In the genomic region with DNA sequence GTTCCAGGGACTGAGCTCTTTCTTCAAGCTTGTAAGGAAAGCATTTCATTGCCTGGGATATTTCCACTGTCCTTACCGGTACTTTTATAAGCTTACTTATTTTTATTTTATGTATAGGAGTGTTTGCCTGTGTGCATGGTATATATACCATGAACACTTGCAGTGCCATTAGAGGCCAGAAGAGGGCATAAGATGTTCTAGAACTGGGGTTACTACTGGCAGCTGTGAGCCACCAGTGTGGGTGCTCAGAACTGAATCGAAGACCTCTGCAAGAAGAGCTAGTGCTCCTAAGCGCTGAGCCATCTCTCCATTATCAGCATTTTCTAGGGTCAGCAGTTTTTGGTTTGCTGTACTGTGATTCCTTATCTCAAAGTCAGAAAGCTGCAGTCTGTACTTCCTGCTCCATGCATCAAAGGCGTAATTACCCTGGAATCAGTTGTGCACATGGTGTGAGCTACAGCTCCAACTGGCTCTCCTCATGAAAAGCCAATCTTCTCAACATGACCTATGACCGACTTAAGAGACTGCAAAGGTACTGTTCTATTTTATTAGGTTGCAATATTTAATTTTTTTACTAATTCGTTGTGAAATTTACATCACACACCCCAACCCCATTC, we compare ENCODE assay signal across 28 mouse cellular contexts.
A peak's percentile ranks its signal among the peaks of the same experiment; 100 is the strongest.
DNase-seq lines count a peak whose midpoint lies in the region; ATAC-seq and TF ChIP-seq lines count a peak whose summit lies in the region.
"Had no signal": no experiment of that assay in that cellular context is flagged by ENCODE, and none has a peak within 500 bp of the region (broad histone marks: within the 10 kb centered on the region; RNA-seq: fewer than 3 reads in every experiment).

No protein-coding gene starts in this region.

- H3K4me3 ChIP-seq in E14TG2a.4 (replicated peaks; ENCODE audit: low read length) (no peak overlapping the region), ES-E14 (ENCODE audit: insufficient read depth in 1 of 2, low read depth in 1 of 2, low read length in 2 of 2, poor library complexity in 1 of 2, severe bottlenecking in 1 of 2) (no peak overlapping the region)
- no peak overlapping the region for H3K4me3 ChIP-seq in small intestine, adult 2 months (ENCODE audit: low read depth, low read length)
- H3K4me3 ChIP-seq: embryonic facial prominence, embryonic 13.5 days; forebrain, embryonic 10.5 days; forebrain, embryonic 15.5 days; heart, embryonic 13.5 days; hindbrain, embryonic 10.5 days; hindbrain, embryonic 15.5 days; limb, embryonic 13.5 days; lung, embryonic 15.5 days; megakaryocyte, embryonic 14.5 days had no signal

- H3K27ac ChIP-seq in ES-E14 (ENCODE audit: insufficient read depth, low read depth, low read length, poor library complexity, severe bottlenecking) = no peak overlapping the region
- no peak overlapping the region for H3K27ac ChIP-seq in small intestine, adult 2 months (ENCODE audit: insufficient read depth, low read depth, low read length)
- H3K27ac ChIP-seq: embryonic facial prominence, embryonic 13.5 days; forebrain, embryonic 10.5 days; forebrain, embryonic 15.5 days; heart, embryonic 13.5 days; hindbrain, embryonic 10.5 days; hindbrain, embryonic 15.5 days; limb, embryonic 13.5 days; lung, embryonic 15.5 days had no signal

- in situ Hi-C loops in ES-E14 (cut with MboI; ENCODE audit: low sequenced_read_pairs in 2 of 2, unreplicated experiment in 2 of 2) = no loop called here

- peak; percentile 12 for DNase-seq in ES-E14 (ENCODE audit: low read depth, low spot score)
- no peak for DNase-seq in brain, embryonic 14.5 days (ENCODE audit: low read depth)
- no peak for DNase-seq in thymus, postnatal 4 days
- DNase-seq: adrenal gland, postnatal 14 days; cerebellum, adult 11-12 months; cerebellum, adult 9-11 months; gastrocnemius, postnatal 25 days; heart, postnatal 10 days; kidney, adult 9 months; kidney, postnatal 10 days; layer of hippocampus, adult 9-11 months; lung, postnatal 4 days; midbrain, embryonic 14.5 days; right cerebral cortex, adult 18-20 months; thymus, postnatal 14 days had no signal

- H3K36me3 ChIP-seq in E14TG2a.4 (ENCODE audit: insufficient read depth, low read length) (no peaks in the 10 kb centered on the region), ES-E14 (ENCODE audit: control insufficient read depth, insufficient read depth, low read length, poor library complexity, severe bottlenecking) (no peaks in the 10 kb centered on the region)
- H3K36me3 ChIP-seq in small intestine, adult 2 months (ENCODE audit: control insufficient read depth, insufficient read depth, low read length) = no peaks in the 10 kb centered on the region
- H3K36me3 ChIP-seq: embryonic facial prominence, embryonic 13.5 days; forebrain, embryonic 10.5 days; forebrain, embryonic 15.5 days; heart, embryonic 13.5 days; hindbrain, embryonic 10.5 days; hindbrain, embryonic 15.5 days; limb, embryonic 13.5 days; lung, embryonic 15.5 days had no signal

- no peaks in the 10 kb centered on the region for H3K9me3 ChIP-seq in E14TG2a.4 (ENCODE audit: low read length)
- H3K9me3 ChIP-seq in ES-E14 (ENCODE audit: control insufficient read depth, insufficient read depth, low read depth, low read length) = no peaks in the 10 kb centered on the region
- H3K9me3 ChIP-seq: embryonic facial prominence, embryonic 13.5 days; forebrain, embryonic 10.5 days; forebrain, embryonic 15.5 days; heart, embryonic 13.5 days; hindbrain, embryonic 10.5 days; hindbrain, embryonic 15.5 days; lung, embryonic 15.5 days had no signal

- WGBS in small intestine, adult 2 months = 73% methylated on average over 6 of the region's 6 CpGs

- H3K4me1 ChIP-seq in E14TG2a.4 (replicated peaks; ENCODE audit: low read depth, low read length) = no peaks in the 10 kb centered on the region
- no peaks in the 10 kb centered on the region for H3K4me1 ChIP-seq in ES-E14 (ENCODE audit: control insufficient read depth in 2 of 2, insufficient read depth in 2 of 2, low read length in 2 of 2, poor library complexity in 1 of 2)
- no peaks in the 10 kb centered on the region for H3K4me1 ChIP-seq in small intestine, adult 2 months (ENCODE audit: control insufficient read depth, insufficient read depth, insufficient read length, low read length)
- H3K4me1 ChIP-seq: embryonic facial prominence, embryonic 13.5 days; forebrain, embryonic 10.5 days; forebrain, embryonic 15.5 days; heart, embryonic 13.5 days; hindbrain, embryonic 10.5 days; hindbrain, embryonic 15.5 days; limb, embryonic 13.5 days; lung, embryonic 15.5 days had no signal

- no peak for TF ChIP-seq POLR2A in brain, embryonic 14.5 days (IDR thresholded peaks at IDR 0.05; ENCODE audit: borderline replicate concordance, extremely low read depth, insufficient read depth, insufficient read length, poor library complexity, severe bottlenecking)
- no peak for TF ChIP-seq POLR2A in small intestine, adult 2 months (IDR thresholded peaks at IDR 0.05; ENCODE audit: low read depth, low read length)

- no peak overlapping the region for H3K9ac ChIP-seq in ES-E14 (ENCODE audit: insufficient read depth, low read depth, low read length, poor library complexity, severe bottlenecking)
- H3K9ac ChIP-seq: embryonic facial prominence, embryonic 13.5 days; forebrain, embryonic 15.5 days; heart, embryonic 13.5 days; hindbrain, embryonic 15.5 days; limb, embryonic 13.5 days; lung, embryonic 15.5 days had no signal

- H3K27me3 ChIP-seq in E14TG2a.4 (ENCODE audit: insufficient read depth, low read length) = peaks cover 5% of the 10 kb centered on the region; the same call in 1 of the 2 replicates
- no peaks in the 10 kb centered on the region for H3K27me3 ChIP-seq in small intestine, adult 2 months (ENCODE audit: control insufficient read depth, insufficient read depth, low read length)
- H3K27me3 ChIP-seq: embryonic facial prominence, embryonic 13.5 days; forebrain, embryonic 15.5 days; heart, embryonic 13.5 days; hindbrain, embryonic 15.5 days; limb, embryonic 13.5 days; lung, embryonic 15.5 days had no signal

- no peak for ATAC-seq in megakaryocyte-erythroid progenitor cell, adult 5-6 weeks (replicated peaks; ENCODE audit: low FRiP score, low TSS enrichment, poor library complexity, severe bottlenecking)
- no peak for ATAC-seq in granulocyte monocyte progenitor cell, adult 5-6 weeks (replicated peaks; ENCODE audit: poor library complexity, severe bottlenecking)
- ATAC-seq: forebrain, embryonic 15.5 days had no signal

- TF ChIP-seq CTCF in E14TG2a.4 (conservative IDR thresholded peaks at IDR 0.05; ENCODE audit: low read length) = peak; percentile 40; the same call in 1 of the 2 replicates
- TF ChIP-seq CTCF in brain, embryonic 14.5 days (IDR thresholded peaks at IDR 0.05; ENCODE audit: borderline replicate concordance, extremely low read depth, insufficient read depth, insufficient read length) = peak; percentile 6; the same call in 1 of the 2 replicates
- TF ChIP-seq CTCF in small intestine, adult 2 months (IDR thresholded peaks at IDR 0.05; ENCODE audit: extremely low read depth, insufficient read length, insufficient replicate concordance, low read depth, low read length) = peak; percentile 16; the same call in 1 of the 2 replicates

TF ChIP-seq in ES-E14, 5 proteins besides CTCF, POLR2A, EP300 and RAD21:
- peak; percentile 19; the same call in 1 of the 2 replicates for TF ChIP-seq ZC3H11A (IDR thresholded peaks at IDR 0.05; ENCODE audit: borderline replicate concordance, low read depth, low read length)
- TF ChIP-seq MAFK (IDR thresholded peaks at IDR 0.05; ENCODE audit: insufficient read depth, low read depth, low read length) = no peak
- TF ChIP-seq CHD2 (IDR thresholded peaks at IDR 0.05; ENCODE audit: low read depth, low read length) = no peak
- TF ChIP-seq HCFC1 (IDR thresholded peaks at IDR 0.05; ENCODE audit: borderline replicate concordance, insufficient read depth, low read length) = no peak
